Mouse (Mus musculus) olfactory bulb, adult 2 months (tissue): ENCODE data around the gene Serhl.

ENCODE experiments used
- CTCF ChIP-seq: fragments of 200-500 bp; IDR thresholded peaks from 2 replicates; pipeline ENCODE4 v1.5.1; 2012; ENCODE audit warnings: low read depth, mild to moderate bottlenecking, low read length, moderate library complexity; ENCODE audit not compliant: insufficient read depth
- POLR2A ChIP-seq: fragments of 200-500 bp; IDR thresholded peaks from 2 replicates; pipeline ENCODE4 v1.6.1; 2012; ENCODE audit warnings: mild to moderate bottlenecking, low read depth, low read length, moderate library complexity; ENCODE audit not compliant: insufficient read depth

- TF ChIP-seq POLR2A, result no peak
- TF ChIP-seq CTCF, result no peak
Measured at GRCm38 (mm10) chr15:83142861-83143260, 53.6 kb downstream of the Serhl start.
